Mouse (Mus musculus) bone marrow macrophage, adult 2 months (primary cell): ENCODE measurements around the gene Eif2d. TPM values are rescaled to one million over a fixed set of nuclear protein-coding genes. Genes with fewer than 3 reads are reported as not detected.
"Not testable (repeated sequence)": the region's sequence is repeated elsewhere in the genome, so short reads cannot be mapped to it uniquely, and the experiment has no call there.

ENCODE experiments used
- H3K27ac ChIP-seq: 2 replicates; pipeline ENCODE4 v1.5.1; 2012; ENCODE audit warnings: low read depth, low read length; ENCODE audit not compliant: insufficient read depth
- H3K4me1 ChIP-seq: 2 replicates; pipeline ENCODE4 v1.6.1; 2012; ENCODE audit warnings: low read length; ENCODE audit not compliant: control insufficient read depth, insufficient read depth
- H3K4me3 ChIP-seq: 2 replicates; pipeline ENCODE4 v1.5.1; 2012; ENCODE audit warnings: mild to moderate bottlenecking, low read length, moderate library complexity; ENCODE audit not compliant: insufficient read depth
- CTCF ChIP-seq: IDR thresholded peaks from 2 replicates; pipeline ENCODE4 v1.5.1; 2012; ENCODE audit warnings: low read depth, mild to moderate bottlenecking, low read length, moderate library complexity
- POLR2A ChIP-seq: IDR thresholded peaks from 2 replicates; pipeline ENCODE4 v1.6.1; 2012; ENCODE audit warnings: mild to moderate bottlenecking, low read depth, low read length, borderline replicate concordance
- polyA plus RNA-seq: library from polyadenylated mRNA; stranded (reverse); fragments of >200 nt; gene quantifications from 2 replicates; pipeline ENCODE4 v1.2.4, GENCODE M21; 2012; ENCODE audit not compliant: missing spikeins, insufficient read depth, insufficient read length

The Eif2d gene
- polyA plus RNA-seq, 1 experiment: 23.2 TPM

DNA sequence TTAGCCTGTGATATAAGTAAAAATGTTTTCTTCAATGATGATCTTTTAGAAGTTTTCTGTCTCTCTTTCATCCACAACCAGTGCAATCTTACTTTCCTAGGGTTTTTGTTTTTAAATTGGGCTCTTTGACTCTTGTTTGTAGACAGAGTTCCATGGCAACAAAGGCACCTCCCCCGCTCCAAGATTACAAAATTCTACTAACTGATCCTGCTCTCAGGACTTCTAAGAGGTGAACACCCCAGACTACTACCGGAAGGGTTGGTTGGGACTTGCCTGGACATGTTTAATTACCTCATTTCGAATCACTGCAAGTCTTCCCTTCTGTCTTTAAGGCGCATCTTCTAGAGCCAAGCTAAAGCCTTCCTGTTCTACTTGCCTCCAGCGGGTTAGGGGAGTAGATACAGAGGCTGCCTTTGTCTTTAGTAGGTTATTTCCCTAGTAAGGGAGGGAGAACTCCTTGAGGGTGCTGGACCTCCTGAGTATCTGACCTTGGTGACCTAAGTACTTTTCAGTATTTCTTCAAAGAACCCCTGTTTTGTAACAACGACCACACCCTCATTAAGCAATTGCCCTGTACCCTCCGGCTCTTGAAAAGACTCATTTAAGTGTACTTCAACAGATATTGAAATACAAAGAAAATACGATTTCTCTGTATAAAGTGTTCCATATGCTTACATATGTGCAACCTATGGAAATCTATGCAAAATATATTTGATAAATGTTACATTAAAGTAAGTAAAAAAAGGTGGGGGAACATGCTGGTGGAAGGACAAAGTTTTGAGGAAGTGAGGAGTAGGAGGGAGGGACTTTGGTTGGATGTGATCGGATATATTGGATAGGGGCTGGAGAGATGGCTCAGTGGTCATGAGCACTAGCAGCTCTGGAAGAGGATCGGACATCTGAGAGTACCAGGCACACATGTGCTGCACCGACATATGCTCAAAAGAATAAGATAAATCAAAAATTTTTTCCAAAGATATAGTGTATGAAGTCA lies 13.6 kb upstream of the Eif2d start:
- H3K27ac ChIP-seq: peak overlapping the region; percentile 87
- H3K4me1 ChIP-seq: peaks cover 39% of the 10 kb centered on the region
- TF ChIP-seq CTCF: no peak
- H3K4me3 ChIP-seq: peak overlapping the region; percentile 95

- peaks cover 32% of the 10 kb centered on the region for H3K4me1 ChIP-seq
- peak overlapping the region; percentile 22 for H3K27ac ChIP-seq
- H3K4me3 ChIP-seq: no peak overlapping the region
- TF ChIP-seq POLR2A (no peak), CTCF (no peak)
Observed at GRCm38 (mm10) chr1:131141449-131141848, 11.5 kb upstream of the Eif2d start.

DNA sequence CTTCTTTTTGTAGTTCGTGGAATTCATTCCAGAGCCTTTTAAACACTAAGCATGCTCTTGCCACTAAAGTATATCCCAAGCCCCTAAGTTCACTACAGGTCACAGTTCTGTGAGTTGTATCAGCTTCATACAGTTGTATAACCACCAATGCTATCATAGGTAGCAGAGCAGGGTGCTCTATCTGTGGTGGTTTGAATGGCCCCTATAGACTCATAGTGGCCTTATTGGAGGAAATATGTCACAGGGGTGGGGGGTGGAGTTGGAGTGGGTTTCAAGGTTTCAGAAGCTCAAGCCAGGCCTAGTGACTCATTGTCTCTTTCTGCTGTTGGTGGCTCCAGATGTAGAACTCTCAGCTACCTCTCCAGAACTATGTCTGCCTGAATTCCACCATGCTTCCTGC lies 10.5 kb upstream of the Eif2d start:
- Histone ChIP-seq H3K4me1 (peaks cover 34% of the 10 kb centered on the region), H3K4me3 (no peak overlapping the region), H3K27ac (no peak overlapping the region)
- TF ChIP-seq CTCF (no peak), POLR2A (no peak)

GRCm38 (mm10) chr1:131145222-131145621 lies 7.8 kb upstream of the Eif2d start:
- H3K27ac ChIP-seq, H3K4me3 ChIP-seq: not testable (repeated sequence)
- peaks cover 29% of the 10 kb centered on the region for H3K4me1 ChIP-seq

DNA sequence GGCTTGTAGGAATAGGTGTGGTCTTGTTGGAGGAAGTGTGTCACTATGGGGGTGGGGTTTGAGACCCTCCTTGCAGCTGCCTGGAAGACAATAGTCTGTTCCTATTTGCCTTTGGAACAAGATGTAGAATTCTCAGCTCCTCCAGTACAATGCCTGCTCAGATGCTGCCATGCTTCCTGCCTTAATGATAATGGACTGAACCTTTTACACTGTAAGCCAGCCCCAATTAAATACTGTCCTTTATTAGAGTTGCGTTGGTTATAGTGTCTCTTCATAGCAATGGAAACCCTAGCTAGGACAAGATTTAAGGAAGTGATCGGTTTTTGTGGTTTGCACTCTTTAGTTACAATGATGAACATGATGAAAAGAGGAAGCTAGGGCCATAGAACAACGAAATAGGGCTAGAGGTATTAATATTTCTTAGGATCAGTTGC lies 6.8 kb upstream of the Eif2d start:
- Histone ChIP-seq H3K27ac (no peak overlapping the region), H3K4me1 (peaks cover 23% of the 10 kb centered on the region), H3K4me3 (no peak overlapping the region)
- TF ChIP-seq CTCF: no peak
- no peak for TF ChIP-seq POLR2A

- H3K4me1 ChIP-seq: peaks cover 29% of the 10 kb centered on the region
- no peak for TF ChIP-seq CTCF
- TF ChIP-seq POLR2A: no peak
Observed at GRCm38 (mm10) chr1:131149496-131149895, 3.5 kb upstream of the Eif2d start.

GRCm38 (mm10) chr1:131155456-131155855 lies 2.5 kb downstream of the Eif2d start:
- no peak for TF ChIP-seq POLR2A
- peak; percentile 84 for TF ChIP-seq CTCF
- H3K4me1 ChIP-seq: peaks cover 22% of the 10 kb centered on the region
- no peak overlapping the region for H3K27ac ChIP-seq
- no peak overlapping the region for H3K4me3 ChIP-seq

More at GRCm38 (mm10) chr1:131149496-131149895, 3.5 kb upstream of the Eif2d start:
- Histone ChIP-seq H3K27ac (no peak overlapping the region), H3K4me3 (no peak overlapping the region)

DNA sequence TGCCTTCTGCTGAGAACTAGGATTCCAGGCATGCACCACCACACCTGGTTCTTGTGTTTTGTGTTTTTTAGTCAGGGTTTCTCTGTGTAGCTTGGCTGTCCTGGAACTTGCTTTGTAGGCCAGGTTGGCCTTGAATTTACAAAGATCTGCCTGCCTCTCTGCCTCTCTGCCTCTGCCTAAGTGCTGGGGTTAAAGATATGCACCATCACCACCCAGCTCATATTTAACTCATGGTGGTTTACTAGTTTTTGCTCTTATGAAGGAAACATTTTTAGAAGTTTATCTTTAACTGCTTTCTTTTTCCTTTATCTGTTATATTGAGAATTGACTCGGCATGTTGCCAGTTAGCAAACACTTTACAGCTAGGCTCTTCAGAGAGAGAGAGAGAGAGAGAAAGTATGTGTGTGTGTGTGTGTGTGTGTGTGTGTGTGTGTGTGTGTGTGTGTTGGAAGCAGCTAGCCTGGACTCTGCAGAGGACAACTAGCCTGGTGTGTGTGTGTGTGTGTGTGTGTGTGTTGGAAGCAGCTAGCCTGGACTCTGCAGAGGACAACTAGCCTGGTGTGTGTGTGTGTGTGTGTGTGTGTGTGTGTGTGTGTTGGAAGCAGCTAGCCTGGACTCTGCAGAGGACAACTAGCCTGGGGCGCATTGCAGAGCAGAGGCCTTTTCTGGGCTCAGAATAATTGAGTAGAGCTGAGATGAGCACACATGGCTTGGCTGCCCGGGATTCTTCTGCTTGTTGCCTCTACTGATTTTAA lies 6.8 kb downstream of the Eif2d start:
- not testable (repeated sequence) for H3K4me3 ChIP-seq, H3K27ac ChIP-seq, H3K4me1 ChIP-seq

DNA sequence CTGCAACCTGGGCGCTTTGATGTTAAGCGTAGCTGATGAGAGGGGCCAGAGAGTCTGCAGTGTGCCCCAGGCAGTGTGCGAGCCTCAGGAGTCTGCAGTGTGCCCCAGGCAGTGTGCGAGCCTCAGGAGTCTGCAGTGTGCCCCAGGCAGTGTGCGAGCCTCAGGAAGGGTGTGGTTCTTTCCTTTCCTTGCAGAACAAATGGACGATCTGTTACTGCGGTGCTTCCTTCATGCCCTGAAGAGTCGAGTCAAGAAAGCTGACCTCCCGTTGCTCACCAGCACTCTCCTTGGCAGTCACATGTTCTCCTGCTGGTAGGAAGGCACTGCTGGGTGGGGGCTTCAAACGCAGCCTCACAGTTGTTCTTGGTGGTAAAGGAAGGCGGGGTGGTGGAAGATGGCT lies 8.1 kb downstream of the Eif2d start:
- H3K4me3 ChIP-seq: no peak overlapping the region
- H3K4me1 ChIP-seq: no peaks in the 10 kb centered on the region
- TF ChIP-seq CTCF (no peak), POLR2A (no peak)
- no peak overlapping the region for H3K27ac ChIP-seq

GRCm38 (mm10) chr1:131164427-131164826 lies 11.4 kb downstream of the Eif2d start:
- no peaks in the 10 kb centered on the region for H3K4me1 ChIP-seq
- H3K27ac ChIP-seq: no peak overlapping the region
- no peak overlapping the region for H3K4me3 ChIP-seq
- no peak for TF ChIP-seq CTCF
- TF ChIP-seq POLR2A: no peak
